Mouse (Mus musculus): ENCODE data around the gene Cdiptos.

Gene Cdiptos

DNA sequence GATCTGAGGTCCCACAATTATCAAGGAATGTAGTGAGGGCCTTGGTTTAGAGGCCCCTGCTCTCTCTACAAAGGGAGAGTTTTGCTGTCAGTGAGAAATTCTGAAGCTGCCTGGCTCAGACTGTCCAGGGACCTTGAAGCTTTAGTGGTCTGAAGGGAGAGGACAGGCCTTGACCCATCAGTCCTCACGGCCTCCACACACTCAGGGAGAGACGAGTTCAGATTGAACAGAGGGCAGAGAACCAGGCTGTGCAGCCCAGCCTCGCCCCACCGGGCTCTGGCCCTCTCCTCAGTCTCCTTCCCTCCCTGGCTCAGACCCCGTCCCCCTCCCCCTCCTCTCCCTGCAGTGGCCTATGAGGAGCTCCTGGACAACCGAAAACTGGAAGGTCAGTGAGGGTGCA lies 8.5 kb downstream of the Cdiptos start:
- no peak for DNase-seq

DNA sequence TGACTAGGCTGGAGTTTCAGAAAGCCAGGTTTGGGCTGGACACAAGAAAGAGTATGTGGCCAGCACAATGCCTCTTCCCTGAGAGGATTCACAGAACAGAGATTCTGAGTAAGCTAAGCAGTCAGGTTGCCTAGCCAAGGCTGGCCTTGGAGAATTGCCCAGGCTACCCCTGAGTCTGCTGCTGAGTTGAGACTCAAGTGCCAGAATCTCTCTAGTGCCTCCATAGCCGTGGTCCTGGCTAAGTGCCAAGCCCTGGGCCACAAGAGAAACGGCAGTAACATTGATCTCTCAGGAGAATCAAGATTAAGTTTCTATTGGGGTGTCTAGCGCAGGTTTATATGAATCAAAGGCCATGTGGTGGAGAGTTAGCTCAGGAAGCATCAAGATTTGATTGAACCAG lies 10.3 kb downstream of the Cdiptos start:
- no peak for DNase-seq

DNA sequence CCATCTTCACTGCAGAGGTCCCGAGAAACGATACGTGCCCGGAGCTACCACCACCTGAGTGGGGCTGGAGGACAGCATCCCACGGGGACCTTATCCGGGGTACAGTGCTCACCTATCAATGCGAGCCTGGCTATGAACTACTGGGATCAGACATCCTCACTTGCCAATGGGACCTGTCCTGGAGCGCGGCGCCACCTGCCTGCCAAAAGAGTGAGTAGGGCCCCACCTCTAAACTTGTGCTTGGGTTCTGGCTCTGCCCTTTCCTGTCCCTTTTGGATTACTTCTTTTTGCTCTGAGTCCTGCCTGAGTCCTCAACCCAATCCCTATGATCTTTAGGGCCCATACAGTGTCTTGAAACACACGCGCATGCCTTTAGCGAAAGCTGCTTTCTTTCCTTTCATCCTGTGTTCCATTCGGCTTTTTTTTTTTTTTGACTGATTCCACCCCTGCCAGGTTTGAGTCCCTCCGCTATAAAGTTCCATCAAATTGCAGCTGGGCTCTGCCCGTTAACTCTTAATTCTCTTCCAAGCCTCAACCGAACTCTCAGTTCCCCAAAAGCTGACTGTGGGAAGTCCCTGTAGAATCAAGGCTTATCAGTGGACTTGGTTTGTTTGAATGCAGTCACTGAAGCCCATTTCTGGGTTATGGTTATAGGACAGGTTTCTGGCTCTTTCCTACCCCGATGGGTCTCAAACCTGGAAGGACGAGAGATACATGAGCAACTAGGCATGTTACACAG lies 12.2 kb downstream of the Cdiptos start:
- DNase-seq = peak; percentile 74

DNA sequence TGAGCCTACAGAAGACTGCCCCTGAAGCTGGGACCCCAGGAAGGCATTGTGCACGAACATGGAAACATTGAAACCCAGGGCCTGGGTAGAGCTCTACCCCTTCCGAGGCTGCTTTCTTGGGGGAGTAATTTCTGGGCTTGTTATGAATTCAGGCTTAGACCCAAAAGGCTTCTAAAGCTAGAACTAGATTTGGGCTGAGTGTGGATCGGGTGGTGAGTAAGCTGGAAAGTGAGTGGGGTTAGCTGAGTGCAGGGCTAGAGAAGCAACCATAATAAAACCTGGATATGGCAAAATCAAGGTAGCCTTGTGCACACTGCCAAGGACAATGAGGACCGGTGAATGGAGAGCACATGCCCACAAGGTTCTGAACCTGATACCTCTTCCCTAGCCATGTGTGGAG lies 13.9 kb downstream of the Cdiptos start:
- DNase-seq = no peak

DNA sequence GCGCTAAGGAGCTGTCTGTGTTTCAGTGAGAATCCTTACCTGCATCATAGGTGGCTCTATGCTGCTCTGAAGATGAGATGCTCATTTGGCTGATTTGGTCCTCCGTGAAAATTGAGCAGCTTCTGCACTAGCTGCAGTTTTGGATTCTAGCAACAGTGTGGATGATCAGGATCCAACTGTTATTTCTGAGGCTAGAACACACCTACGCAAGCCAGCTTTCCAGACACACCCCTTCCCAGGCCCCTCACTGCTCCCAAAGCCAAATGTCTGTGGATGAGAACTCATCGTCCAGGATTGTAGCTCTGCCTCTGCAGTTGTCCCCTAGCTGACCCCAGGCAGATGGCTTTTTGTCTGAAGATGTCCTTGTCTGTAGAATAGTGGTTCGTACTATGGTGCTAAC lies 14.8 kb downstream of the Cdiptos start:
- no peak for DNase-seq

DNA sequence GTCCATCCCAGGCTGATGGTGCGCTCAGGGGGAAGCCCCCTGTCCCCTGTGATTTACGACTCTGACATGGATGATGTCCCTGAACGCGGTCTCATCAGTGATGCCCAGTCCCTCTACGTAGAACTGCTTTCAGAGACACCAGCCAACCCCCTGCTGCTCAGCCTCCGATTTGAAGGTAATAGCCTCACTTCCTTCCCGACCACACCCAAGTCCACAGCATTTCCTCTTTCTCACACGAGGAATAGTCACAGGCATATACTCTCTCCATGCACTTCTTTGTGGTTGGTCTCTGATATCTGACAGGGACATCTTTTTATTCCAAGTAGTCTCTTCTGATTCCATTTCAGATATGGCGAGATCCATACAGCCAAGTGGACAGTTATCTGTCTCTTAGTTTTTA lies 16.1 kb downstream of the Cdiptos start:
- DNase-seq = no peak

DNA sequence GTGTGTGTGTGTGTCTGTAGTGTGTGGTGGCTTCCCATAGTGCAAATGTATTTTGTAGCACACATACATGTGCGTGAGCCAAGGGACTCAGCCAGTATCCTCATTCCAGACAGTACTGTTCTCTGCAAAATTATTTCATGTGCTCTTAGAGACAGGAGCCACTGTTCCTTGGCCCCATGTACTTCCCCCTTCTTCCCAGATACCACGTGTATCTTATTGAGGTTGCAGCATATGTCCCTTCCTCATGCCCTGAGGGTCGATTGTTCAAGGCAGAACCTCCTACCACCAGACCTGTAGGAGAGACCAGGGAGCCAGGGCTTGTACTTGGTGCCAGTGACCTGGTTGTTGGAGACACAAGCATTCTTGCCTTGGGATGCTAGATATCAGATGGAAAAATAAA lies 20.8 kb downstream of the Cdiptos start:
- no peak for DNase-seq

DNA sequence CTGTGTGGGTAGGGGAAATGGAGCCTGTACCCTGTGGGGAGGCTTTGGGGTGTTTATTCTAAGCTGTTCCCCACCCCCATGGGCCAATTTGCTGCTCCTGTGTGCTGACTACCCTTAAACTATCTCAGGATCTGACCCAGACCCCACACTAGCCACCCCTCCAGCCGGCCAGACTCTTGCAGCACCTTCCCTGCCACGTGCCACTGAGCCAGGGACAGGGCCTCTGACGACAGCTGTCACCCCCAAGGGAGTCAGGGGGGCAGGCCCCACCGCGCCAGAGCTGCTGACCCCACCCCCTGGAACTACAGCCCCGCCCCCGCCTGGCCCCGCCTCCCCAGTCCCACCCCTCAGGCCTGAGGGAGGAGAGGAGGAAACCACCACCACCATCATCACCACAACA lies 23.3 kb downstream of the Cdiptos start:
- no peak for DNase-seq

- no peak for DNase-seq
Measured at GRCm38 (mm10) chr7:126951741-126952140, 24.2 kb downstream of the Cdiptos start.

GRCm38 (mm10) chr7:126950647-126951615 lies 25.0 kb downstream of the Cdiptos start:
- DNase-seq = no peak

- DNase-seq = peak; percentile 90
Measured at GRCm38 (mm10) chr7:126949793-126950646, 25.9 kb downstream of the Cdiptos start, which contains the start of gene Sez6l2. Sez6l2 (plus strand) TSS chr7:126950563.

- no peak for DNase-seq
Measured at GRCm38 (mm10) chr7:126949403-126949792, 26.5 kb downstream of the Cdiptos start, which contains the start of gene Asphd1. Asphd1 (minus strand) TSS chr7:126949582.

GRCm38 (mm10) chr7:126948626-126949025 lies 27.3 kb downstream of the Cdiptos start:
- DNase-seq = no peak

- peak; percentile 30 for DNase-seq
Measured at GRCm38 (mm10) chr7:126946530-126946929, 29.4 kb downstream of the Cdiptos start.

DNA sequence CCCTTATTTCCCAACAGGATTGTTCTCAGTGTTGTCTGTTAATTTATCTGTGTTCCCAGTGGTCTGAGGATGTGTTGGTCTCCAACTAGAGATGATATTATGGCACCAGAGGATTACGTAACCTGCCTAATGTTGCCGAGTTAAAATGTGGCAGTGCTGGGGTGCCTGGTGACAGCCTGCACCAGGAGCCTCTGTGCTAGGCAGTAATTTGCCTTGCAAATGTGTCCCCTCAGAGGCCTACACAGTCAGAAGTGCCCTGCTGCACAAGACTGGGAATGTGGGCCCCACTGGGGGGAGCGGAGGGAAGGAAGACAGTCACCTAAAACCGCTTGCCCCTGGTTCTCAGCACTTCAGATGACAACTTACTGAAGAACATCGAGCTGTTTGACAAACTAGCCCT lies 34.1 kb downstream of the Cdiptos start:
- DNase-seq = no peak

GRCm38 (mm10) chr7:126941171-126941570 lies 34.7 kb downstream of the Cdiptos start:
- DNase-seq = no peak

- no peak for DNase-seq
Measured at GRCm38 (mm10) chr7:126932652-126933051, 43.2 kb downstream of the Cdiptos start.

- no peak for DNase-seq
Measured at GRCm38 (mm10) chr7:126929046-126929445, 46.9 kb downstream of the Cdiptos start.

GRCm38 (mm10) chr7:126928384-126929037 lies 47.4 kb downstream of the Cdiptos start, which contains the start of gene Kctd13:
Kctd13 (plus strand) TSS chr7:126928879.
- DNase-seq = peak; percentile 94

DNA sequence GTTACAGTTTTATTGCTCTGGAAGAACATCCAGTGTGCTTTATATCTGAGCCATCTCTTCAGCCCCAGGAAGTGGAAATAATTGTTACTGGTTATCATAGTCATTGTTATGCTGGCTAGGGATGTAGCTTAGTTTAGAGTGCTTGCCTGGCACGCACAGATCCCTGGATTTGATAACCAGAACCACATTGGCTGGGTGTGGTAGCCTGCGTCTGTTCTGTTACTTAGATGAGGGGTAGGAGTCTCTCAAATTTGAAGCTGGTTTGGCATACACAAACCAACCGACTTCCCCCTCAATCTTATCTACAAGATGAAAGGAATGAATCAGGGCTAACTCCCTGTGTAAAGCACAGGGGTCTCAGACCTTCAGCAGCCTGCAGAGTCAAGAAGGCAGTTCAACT lies 49.6 kb downstream of the Cdiptos start:
- no peak for DNase-seq

DNA sequence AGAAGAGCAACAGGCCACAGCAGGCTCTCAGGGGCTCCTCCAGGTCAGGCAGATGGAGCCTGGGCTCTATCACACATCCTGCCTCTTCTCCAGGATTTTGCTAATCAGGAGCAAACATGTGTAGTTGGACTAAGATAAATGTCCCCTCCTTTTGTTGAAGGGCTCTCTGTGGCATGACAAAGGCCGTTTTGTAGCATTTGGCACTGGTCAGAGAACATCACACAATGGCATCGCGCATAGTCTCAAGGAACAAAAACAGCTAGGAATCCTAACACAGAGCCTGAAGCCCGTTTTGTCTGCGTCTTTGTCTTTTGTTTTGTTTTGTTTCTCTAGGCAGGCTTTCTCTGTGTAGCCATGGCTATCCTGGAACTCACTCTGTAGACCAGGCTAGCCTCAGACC lies 51.9 kb downstream of the Cdiptos start:
- no peak for DNase-seq

DNA sequence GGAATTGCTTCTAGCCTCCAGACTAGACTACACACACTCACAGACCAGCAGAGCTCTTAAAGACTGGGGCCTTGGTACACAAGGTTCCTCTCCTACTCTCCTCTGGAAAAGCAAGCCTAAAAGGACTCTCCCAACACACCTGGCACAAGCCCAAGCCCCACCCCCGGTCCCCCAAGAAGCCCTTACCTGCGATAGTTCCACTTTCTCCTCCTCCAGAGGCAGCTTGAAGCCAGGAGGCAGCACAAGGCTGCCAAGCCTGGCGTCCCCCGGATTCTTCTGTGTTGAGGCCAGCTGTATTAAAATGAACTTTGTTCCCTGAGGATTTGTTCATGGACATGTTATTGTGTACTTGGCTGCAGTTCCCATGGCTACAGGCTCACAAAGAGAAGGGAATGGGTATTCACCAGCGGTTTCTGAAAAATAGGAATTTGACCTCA lies 53.3 kb downstream of the Cdiptos start, which contains the start of gene Tmem219:
Tmem219 (minus strand) TSS at position 294 of the 437 bp plus-strand sequence.
- peak; percentile 85 for DNase-seq

Measured in kidney, adult 18-20 months (tissue).